Mouse (Mus musculus) adrenal gland, adult 8-10 months (tissue): ENCODE results near the gene 9630041A04Rik. TPM values are rescaled to one million over a fixed set of nuclear protein-coding genes. Genes with fewer than 3 reads are reported as not detected.

Experiments used
- DNase-seq: peaks from one replicate; pipeline ENCODE4 v3.0.0; 2022
- total RNA-seq, 4 experiments: library from RNA; stranded (reverse); gene quantifications; 2 replicates each; pipeline ENCODE4 v1.2.4; 2022

9630041A04Rik gene
- total RNA-seq = not detected

DNA sequence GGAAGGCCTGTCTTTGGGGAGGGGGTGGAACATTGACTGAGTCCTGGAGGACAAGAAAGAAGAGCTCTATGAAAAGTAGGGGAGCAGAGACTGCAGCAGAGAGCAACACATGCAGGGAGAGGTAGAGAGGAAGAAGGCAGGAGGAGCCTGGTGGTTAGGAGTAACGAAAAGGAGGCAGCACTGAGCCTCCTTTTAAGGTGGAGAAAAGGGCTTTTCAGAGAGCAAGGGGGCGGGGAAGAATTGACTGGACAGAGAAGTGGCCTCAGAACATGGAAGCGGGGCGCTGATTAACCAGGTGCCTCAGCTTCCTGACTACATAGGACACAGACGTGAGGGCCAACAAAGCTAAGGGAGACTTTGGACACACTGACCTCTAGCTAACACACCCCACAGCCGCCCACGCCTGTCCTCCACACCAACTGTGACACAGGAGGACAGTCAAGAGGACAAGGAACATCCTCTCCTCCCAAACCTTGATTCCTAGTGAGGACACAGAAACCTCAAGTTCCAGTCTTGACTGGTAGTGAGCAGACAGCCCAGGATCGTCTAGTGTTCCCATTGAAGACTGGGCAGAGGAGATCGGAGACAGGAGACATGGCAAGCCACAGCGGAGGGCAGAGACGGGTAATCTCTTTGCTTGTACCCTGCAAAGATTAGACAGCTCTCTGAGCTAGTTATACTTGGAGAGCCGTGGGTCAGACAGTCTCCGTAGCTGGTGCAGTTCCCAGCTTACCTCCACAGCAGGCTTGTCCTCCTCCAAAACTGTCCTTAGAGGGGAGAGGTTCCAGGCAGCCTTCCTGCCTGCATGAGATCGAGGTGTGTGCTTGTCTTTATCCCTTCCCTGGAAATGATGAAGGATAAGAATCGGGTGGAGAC lies at the start of gene 9630041A04Rik:
Gene 9630041A04Rik (plus strand): TSS at position 246 of the 876 bp plus-strand sequence.
- DNase-seq = no peak

DNA sequence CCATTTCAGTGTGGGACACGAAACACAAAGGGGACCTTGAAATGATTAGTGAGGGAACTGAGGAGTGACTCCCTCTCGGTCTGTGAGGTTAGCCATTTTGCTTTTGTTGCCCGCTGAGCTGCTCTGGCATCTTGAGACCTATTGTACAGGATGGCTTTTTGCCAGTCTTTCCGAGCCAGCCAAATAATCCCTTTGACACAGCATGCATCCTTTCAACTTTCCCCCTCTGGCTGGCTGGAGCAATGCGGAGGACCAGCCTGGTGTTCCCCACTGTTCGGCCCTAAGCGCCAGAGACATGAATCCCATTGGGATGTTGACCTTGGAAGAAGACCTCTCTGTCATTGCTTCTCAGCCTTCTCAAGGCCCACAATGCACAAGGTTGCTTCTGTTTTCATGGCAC lies 37.7 kb upstream of the 9630041A04Rik start:
- DNase-seq = no peak

DNA sequence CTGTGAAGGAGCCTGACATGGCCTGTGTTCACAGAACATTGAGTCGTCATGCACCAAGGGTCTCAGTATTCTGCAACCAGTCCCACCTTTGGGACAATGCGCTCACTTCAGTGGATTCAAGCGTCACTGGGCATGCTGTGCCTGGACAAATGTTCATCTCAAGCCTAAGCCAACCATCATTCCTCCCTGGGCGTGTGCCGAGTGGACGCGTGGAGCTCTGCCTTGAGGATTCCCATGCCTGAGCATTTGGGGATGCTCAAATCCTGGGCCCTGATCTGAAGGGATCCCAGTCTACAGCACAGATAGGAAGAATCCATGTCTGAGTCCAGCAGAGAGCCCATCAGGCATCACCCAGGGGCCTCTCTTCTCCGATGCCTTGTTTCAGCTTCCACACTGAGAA lies 36.0 kb upstream of the 9630041A04Rik start:
- no peak for DNase-seq

DNA sequence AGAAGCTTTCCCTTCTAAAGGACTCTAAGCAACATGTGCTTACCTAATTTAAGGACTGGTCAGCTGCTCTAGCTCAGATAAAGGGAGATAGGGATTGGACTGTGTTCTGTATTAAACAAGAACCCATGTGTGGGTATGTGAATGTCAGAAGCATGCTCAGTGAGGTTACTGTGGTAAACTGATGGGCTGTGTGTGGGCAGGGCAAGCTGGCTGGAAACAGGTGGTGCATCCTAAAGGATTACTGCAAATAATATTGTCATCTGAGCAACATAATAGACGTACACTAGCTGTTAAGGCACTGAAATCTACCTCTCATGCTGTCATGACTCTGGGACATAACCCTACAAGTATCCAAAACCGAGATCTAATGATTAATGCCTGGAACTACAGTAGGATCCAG lies 28.0 kb upstream of the 9630041A04Rik start:
- no peak for DNase-seq

DNA sequence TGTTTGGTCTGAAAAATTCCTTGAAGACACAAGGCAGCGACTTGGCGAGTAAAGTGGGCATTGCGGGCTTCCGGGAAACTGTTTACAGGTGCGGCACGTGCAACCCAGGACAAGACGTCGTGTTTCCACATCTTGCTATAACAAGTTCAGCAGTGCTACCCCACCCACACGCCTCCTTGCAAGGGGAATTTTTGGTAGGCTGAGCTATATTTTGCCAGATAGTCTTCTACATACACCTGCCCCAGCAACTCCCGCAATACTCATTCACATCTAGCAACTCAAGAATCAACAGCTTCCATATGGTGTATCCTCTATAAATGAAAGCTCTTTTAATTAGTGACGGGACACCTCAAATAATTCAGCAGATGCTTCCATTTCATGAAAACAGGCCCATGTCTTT lies 20.5 kb upstream of the 9630041A04Rik start:
- DNase-seq = no peak

DNA sequence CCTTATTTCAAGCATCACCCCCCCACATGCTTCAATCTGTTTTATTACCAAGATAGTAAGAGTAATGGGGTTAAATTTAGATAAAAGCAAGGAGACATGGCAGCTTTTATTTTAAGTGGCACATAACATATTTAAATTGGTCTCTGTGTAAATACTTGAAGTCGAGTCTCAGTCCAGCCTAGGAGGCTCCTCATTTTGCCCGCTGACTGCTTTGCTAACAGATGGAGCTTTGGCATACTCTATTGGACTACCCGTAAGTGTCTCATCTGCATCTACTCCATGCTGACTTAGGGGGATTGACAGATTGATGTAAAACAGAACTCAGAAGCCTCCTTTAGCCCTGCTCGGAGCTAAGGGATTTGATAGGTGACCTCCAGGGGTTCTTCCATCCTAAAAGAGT lies 17.7 kb upstream of the 9630041A04Rik start:
- DNase-seq = no peak

DNA sequence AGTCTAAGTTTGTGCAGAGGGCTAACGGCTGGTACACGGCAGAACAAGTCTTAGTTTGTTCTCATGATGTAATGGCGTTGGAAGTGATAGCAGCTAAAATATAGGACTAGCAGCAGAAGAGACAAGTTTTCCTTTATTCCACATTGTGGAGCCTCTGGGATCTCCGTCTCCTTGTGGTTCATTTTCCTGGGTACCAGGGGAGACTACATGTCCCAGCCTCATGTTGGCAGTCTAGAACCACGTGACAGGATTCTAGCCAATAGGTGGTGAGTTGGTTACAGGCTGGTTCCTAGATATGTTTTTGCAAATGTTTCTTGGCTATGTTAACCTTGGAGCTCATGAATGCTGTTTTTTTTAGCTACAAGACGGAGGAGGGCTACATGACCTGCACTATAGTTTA lies 15.9 kb upstream of the 9630041A04Rik start:
- DNase-seq = no peak

DNA sequence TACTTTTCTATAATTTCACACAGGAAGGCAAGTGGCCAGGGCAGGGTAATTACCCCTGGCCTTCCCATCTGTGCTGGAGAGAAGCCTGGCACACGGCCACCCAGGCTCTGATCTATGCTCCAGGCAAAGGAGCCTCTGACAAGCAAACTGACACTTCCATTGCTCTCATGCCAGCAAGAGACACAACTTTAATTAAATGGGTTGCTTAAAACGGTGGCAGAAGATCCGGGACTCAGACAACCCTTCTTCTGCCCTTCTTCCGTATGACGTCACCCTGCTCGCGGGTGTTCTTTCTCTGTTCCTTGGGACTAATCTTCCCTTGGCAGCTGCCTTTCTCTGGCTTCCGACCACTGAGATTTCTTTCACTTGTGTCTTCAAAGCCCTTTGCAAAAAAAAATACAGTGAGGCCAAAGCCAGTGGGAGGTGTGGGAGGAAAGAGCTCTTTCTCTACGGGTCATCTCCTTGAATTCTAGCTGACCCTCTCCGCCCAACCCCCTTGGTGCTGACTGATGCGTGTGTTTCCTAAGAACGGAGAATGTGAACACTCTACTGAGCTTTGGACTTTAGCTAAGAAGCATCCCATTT lies 932 bp downstream of the 9630041A04Rik start:
- DNase-seq = no peak

DNA sequence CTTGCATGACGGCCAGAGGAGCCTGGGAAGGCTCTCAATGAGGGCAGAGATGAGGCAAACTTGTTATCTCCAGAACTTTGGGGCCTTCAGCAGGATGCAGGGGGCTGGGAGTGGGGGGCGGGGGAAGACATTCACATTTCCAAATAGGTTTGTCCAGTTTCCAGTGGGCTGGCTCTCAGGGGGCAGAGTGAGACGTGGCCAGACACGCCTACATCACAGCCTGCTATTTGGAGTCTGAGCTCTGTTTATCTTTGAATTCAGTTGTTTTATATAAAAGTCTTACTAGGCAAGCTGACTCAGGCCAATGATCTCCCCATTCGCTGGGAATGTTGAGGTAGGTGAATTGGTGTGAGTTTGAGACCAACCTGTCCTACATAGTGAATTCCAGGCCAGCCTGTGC lies 1.5 kb downstream of the 9630041A04Rik start:
- no peak for DNase-seq

DNA sequence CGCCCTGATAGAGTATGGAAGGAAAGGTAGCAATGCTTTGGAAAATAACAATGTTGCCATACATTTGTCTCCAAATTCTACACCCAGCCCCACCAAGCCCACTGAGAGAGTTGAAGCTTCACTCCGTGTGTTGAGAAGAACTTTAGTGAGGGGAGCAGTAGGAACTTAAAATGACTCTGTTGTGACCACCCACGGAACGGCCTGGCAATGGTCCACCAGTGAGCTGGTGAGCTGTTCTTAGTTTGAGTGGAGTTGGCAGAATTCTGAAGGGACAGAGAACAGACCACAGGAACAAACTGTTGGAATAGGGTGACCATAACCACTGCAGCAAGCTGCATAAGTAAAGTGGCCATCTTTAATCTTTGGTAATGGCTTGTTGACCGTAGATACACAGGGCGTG lies 7.0 kb downstream of the 9630041A04Rik start:
- DNase-seq = no peak

DNA sequence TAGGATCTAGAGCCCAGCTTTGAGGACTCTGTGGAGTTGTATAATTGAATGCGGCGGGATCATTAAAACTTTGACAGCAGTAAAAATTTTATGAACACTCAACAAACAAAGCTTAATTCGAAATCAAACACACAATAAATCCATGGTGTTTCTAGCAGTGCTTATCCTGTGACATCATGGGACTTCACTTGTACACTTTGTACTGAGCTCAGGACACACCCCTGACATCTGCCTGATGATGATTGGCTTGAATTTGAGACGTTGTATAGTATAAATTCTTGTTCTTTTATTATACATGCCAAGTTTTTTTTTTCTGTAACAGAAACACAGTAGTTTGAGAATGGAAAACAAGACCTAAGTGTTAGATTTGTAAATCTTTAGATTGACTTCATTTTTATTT lies 8.4 kb downstream of the 9630041A04Rik start:
- no peak for DNase-seq

DNA sequence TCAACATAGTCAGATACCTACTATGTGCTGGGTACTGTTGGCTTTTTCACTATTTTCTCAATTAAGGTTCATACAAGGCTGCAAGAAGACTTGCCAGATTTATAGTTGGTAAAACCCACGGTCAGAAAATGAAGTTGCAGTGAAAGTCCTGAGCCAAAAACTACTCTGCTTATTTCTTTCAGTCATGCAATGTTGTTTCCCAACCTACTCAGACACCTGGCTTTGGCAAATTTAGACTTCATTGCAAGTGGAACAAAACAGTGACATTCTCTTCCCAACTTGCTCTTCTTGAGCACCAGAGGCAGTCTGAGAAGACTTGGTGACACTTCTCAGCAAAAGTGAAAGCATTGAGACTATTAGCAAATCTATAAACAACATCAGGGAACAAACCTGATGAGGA lies 13.7 kb downstream of the 9630041A04Rik start:
- DNase-seq = no peak

DNA sequence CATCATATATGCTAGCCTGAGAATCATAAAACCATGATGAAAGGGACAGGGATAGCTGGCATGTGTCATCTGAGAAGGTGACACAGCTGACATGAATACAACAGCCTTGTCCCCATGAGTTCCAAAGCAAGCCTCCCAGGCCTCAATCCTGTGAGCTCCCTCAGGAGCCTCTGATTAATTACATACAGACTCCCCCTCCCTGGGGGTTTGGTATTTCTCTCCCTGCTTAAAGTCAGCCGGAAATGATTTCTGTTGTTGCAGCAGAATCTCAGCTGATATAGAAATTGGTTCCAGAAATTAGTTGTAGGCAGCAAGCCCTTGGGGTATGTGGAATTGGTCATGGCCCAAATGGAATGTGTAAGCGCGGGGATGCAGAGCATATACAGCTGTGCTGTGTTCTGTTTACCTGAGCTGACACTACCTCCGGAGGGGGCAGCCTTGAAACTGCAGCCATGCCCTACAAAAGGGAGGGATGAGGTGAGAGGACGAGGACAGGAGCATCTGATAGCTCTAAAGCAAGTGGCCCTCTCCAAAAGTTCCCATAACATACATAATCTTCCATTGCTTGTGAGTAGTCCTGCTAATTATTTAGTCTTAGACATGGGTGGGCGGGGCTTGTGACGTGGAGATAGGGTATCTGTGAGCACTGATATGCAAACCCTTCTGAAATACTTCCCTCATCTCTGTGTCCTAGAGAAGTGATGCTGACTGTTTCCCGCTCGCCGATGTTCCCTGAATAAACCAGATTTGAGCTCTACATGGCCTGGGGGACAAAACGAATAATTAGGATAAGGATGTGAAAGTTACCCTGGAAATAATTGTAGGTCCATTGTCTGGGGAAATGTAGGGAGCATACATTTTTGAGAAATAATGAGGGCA lies 15.7 kb downstream of the 9630041A04Rik start:
- DNase-seq = no peak

DNA sequence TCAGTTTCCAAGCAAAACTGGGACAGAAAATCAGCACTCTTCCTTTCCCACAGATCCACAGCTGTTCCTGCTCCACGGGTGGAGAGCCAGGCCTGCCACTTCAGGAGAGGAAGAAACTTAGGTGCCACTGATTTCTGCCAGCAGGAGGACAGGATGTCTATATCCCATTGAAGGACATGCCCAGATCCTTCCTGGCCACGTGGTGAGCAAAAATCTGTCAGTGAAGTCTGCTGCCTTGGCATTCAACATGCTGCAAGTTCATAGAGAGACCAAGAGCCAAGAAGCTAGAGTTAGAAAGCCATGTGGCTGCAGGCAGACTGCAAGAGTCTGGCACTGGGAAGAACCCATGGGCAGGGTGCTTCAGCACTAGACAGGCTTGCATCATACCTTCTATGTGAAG lies 21.7 kb downstream of the 9630041A04Rik start:
- no peak for DNase-seq

DNA sequence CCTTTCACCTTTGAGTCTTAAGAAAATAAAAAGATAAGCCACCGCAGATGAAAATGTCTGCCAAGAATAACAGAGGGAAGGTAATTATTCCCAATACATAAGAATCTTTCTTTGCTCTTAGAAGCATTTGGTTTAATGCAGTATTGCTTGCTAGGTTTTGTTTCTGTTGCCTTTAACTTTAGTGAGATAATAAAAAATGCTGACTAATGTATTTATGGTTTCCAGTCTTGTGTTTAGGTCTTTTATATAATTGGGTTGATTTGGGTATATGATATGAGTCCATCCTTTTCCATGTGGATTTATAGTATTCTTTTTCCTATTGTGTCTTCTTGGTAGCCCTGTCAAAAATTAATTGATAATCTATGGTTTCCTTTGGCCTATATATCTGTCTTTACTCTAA lies 36.2 kb downstream of the 9630041A04Rik start:
- DNase-seq = no peak

DNA sequence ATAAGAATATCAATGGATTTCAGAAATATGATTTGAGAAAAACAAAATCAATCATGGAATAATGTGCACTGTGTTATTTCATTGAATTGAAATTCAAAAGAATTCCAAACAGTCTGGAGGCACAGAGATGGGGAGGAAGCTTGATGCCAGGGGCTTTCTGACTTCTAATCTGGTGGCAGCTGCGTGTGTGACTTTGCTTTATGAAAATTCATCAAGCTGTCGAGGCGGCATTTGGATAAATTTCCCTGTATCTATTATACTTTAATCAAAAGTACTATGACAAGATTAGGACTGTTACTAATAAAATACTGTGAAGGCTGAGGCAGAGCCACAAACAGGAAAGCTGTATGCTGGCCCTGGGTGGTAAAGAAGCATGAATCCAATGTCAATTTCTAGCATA lies 41.8 kb downstream of the 9630041A04Rik start:
- no peak for DNase-seq

DNA sequence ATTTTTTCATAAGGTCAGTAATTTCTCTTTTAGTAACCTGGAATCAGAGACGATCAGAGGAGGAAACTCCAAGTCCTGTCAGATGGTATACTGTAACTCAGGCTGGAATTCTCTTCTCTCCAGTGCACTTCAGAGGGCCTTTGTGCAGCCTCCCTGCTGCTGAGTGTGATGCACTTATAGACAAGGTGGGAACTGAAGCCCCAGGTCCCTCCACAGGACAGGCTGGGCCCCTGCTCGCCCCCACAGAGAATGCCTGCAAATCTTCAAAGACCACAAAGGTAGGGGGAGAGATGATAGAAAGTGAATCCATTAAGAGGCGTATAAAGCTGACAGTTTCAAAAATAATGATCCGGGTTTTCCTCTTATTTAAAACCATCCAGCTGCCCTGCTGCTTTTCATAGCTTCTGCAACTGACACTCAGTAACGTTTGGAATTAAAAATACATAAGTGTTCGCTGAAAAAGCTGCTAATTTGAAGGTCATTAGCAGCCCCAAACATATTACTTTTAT lies 46.2 kb downstream of the 9630041A04Rik start:
- DNase-seq = no peak

DNA sequence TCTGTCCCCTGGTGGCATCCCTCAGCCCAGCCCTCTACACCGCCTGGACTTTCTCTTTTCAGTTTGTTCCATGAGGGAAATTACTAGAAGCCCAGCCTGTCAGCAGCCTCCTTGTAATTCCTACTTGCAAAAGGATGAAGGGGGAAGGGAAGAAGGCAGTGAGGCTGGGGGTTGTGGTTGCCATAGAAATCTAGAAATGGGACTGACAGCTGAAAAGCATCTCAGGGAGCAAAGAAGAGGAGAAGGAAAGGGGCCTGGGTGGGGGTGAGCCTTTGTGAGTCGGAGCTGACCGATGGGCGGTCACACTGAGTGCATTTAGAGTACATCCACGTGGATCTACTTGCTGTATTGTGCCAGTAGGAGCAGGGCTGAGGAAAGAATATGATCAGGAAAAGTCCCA lies 47.2 kb downstream of the 9630041A04Rik start:
- DNase-seq = no peak

DNA sequence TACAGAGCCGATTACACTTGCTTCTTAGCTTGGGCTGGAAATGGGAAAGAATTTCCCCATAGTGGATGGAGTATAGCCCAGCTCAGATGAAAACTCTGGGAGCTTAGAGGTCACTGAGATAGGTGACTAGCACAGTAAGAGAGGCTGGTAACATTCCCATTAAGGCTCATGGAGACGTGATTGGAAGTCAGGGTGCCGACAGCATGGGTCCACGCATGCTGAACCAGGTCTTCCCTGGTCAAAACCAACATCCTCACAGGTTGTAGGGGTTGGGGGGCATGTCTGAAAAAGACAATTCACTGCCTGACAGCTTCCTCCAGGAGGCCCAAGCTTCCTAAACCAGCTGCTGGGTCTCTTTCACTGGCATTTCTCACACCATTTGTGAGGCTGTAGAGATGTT lies 47.9 kb downstream of the 9630041A04Rik start:
- DNase-seq = no peak

DNA sequence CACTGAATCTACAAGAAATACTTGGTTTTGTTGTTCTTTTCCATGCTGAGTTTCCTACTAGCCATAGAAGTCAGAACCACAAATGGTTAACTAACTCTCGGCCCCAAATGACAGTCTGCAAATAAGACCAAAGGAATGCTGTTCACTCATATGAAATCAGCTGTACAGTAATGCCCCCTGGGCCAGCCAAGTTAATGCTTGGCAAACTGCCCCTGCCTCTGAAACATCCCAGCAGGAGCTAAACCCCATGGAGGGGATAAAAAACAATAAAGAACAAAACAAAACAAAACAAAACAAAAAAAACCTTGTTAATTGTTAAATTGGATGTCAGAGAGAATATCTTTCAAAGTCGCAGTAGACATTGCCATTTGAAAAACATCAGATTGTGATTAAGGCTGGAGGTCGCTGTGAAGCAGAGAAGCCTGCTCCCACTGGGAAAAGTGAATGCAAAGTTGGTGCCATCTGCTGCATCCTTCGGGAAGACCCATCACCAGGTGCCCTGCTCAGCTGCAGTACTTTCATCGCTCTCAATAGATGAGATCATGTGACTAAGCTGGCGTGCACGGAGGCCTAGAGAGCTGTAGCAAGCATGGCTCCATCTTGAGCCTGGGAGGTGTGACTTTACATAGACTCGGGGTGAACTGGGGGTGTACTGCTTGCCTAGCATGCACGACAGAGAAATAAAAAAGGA lies 49.7 kb downstream of the 9630041A04Rik start:
- no peak for DNase-seq

DNA sequence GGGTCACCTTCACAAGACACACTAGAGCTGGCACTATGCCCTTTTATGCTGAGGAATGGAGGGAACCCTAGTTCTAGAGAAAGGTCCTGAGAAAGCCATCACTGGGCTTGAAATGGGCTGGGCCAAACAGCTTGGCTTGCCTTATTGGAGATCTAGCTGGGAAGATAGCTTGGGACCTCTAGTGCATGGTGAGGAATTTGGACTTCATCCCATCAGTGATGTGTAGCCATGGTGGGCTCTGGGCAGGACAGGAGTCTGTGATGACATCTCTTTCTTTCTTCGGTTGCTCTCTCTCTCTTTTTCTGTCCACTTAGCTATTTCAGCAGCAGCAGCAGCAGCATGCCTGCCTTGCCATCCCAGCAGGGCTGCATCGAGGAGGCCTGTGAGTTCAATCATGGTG lies 53.4 kb downstream of the 9630041A04Rik start:
- no peak for DNase-seq

DNA sequence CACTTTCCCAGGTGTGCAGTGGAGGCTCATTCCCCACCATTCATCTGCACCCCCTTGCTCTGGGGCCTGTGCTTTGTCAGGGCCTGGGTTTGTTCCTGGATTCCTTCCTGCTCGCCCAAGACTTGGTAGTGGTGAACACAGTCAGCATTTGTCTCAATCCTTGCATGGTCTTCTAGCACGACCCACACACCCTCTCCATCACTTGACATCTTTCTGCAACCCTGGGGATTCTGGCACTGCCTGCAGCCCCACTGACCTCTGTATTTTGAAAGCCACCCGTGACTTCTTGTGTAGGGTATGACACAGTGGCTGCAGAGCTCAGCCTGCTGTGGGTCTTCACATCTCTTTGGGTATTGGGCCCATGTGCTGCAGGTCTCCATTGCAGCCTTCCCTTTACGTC lies 57.1 kb downstream of the 9630041A04Rik start:
- DNase-seq = no peak
